Mouse (Mus musculus) fibroblast of lung, adult 2 months (primary cell): ENCODE data around the gene Pcdh9.

Source experiments
- DNase-seq: peaks from one replicate; pipeline ENCODE4 v3.0.0-alpha.2; 2011; ENCODE audit warnings: low read depth

Pcdh9 gene

DNA sequence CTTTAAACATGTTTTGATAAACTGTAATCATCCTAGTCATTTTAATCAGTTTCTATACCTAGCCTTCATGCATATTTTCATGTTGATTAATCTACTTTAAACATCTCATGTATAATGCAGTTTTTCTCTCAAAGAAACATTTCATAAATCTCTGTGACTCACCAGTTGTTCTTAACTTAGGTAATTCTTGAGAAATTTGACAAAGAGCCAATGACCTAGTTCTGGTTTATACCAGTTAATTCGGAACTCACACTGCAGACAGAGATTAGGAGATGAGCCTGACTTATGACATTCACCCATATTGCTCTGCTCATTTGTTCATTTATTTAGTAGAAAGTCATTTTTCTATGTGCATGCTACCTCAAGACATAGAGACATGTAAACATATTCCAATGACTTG lies 328.9 kb downstream of the Pcdh9 start:
- DNase-seq, result no peak

GRCm38 (mm10) chr14:93553771-93554170 lies 336.7 kb downstream of the Pcdh9 start:
- DNase-seq, result no peak

DNA sequence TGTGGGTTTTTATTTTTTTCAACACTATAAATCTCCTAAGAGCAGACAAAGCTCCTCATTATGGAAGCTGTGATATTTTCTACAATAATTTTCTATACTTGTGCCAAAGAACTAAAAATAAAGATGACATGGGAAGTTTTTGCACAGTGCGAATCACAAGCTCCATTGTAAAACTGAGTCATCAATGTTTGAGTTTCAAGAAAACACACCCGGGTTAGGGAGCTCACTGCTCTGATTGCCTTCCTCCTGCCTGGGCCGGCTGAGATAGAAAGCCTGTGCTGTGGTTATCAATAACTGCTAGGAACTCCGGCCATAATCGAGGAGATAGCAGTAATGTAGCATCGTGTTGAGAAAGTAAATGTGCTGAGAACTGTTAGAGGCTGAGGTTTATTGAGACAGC lies 344.9 kb downstream of the Pcdh9 start:
- DNase-seq, result no peak

DNA sequence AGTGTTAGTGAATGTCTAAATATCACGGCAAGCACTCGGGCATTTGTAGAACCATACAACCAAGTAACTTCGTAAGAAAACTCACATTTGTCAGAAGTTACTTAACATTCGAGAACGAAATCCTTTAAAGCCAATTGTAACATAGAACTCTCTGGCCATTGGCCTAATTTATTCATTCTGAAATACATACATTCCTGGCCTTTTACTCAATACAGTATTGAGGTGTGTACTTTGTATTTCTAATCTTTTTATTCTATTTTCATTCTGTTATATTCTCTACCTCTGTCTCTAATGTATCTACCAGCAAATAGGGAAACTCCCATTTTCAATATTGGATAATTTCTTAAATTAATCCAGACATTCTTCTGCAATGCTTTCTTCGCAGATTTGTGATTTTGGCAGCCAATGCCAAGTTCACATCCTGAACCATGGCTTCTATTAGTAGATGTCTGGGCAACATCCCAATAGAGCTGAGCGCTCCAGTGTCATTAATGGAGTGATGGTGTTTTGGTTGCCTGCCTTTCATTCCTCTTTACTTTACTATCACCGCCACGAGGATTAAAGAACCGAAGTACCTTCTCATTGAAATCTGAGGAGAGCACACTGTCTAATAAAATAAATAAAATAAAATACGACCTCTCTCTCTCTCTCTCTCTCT lies 346.4 kb downstream of the Pcdh9 start:
- DNase-seq, result no peak

DNA sequence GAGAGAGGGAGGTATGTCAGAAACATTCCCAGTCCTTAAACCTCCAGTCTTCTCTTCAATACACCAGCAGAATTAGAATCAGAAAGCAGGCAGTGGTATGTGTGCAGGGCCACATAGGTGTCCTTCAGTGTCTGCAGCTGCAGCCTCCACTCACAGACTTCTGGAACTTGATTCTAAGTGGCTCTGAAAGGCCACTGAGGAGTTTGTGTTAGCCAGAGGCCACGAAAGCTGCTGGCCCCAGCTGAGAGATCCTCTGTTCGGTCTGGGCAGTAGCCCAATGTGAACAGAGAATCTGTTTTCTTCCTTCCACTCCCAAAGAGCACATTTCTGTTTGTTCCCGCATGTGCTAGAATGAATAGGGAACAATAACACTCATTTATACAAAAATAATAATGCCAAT lies 346.9 kb downstream of the Pcdh9 start:
- no peak for DNase-seq

GRCm38 (mm10) chr14:93534928-93535327 lies 355.6 kb downstream of the Pcdh9 start:
- no peak for DNase-seq

GRCm38 (mm10) chr14:93523430-93523829 lies 367.0 kb downstream of the Pcdh9 start:
- no peak for DNase-seq

GRCm38 (mm10) chr14:93520166-93520565 lies 370.3 kb downstream of the Pcdh9 start:
- DNase-seq, result no peak

DNA sequence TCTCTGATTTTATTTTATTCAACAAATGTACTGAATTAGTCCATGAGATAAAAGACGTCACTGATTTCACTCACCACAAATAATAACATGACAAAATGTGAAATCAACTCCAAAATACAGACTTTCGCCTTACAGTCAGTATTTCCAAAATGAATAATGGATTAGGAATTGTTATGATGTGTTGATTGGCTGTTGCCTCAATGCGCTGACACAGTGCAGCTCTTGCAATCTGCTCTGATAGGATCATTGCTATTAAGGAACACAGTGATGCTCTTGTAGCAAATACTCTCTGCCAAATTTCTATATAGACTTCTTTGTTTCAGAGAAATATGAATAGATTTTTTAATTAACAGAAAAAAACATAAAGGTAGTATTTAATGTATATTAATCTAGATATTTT lies 373.8 kb downstream of the Pcdh9 start:
- no peak for DNase-seq

- no peak for DNase-seq
Measured at GRCm38 (mm10) chr14:93506107-93506506, 384.4 kb downstream of the Pcdh9 start.

GRCm38 (mm10) chr14:93498813-93499690 lies 391.4 kb downstream of the Pcdh9 start:
- DNase-seq, result peak; percentile 6

DNA sequence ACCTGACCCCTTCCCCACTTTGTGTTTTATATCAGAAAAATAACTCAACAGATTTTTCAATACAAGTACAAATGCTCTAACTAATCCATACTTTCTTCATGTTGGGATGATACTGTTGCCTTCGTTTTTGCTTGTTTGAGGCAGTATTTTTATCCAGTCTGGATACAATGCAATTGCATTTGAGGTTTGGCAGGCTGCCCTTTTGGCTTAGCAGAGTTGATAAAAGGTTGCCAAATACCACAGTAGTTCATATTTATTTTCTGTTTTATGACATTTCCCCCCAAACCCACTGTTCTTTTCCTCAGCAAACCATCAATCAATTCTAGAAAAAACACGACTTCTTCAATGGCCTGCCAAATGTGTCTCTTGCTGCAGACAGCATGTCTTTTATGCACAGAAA lies 415.5 kb downstream of the Pcdh9 start:
- DNase-seq, result peak; percentile 29

- DNase-seq, result no peak
Measured at GRCm38 (mm10) chr14:93472494-93472893, 418.0 kb downstream of the Pcdh9 start.

- no peak for DNase-seq
Measured at GRCm38 (mm10) chr14:93463360-93463892, 427.1 kb downstream of the Pcdh9 start.

DNA sequence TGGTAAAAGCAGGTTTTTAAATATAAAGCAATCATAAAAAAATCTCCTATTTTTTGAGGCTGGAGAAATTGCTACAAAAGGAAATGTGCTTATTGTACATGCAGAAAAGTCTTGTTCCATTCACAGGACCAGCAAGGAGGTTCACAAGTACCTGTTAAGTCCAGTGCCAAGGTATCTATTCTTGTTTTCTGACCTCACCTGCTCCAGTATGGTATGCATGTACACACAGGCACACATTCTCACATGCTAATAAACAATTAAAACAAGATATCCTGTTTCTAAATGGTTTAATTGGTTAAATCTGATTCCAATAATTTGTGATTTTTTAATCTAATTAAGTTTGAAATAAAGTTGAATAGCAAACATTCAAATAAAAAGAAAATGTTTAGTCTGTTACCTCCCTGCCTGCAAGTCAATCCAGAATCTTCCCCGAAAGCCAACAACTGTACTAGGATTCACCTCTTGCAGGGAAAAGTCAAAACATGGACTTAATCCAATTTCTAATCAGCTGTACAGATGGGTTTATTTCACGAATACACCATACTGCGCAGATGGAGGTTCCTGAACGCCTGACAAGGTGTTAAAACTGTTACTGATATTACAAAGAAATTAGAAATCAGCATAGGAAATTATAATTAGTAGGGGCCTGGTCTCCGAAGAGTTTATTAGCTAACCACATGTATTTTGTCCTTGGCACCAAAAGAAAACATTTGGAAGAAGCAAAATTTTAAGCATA lies 439.4 kb downstream of the Pcdh9 start:
- no peak for DNase-seq

DNA sequence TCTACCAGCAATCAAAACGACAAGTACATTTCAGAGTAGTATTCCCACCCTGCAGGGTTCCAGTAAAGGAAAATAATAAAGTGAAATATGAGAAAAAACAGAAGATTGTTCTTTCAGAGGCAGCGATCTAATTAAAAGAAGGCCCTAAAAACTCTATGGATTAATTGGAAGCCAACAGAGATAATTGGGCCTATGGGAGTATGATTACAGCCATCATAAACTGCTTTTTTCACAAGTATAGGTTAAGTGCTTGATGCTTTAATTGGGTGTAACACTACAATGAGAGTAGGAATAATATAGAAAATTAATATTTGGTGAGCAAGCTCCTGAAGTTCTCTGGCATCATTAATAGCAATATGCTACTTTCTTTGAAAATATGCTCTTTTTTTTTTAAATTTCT lies 448.6 kb downstream of the Pcdh9 start:
- no peak for DNase-seq

DNA sequence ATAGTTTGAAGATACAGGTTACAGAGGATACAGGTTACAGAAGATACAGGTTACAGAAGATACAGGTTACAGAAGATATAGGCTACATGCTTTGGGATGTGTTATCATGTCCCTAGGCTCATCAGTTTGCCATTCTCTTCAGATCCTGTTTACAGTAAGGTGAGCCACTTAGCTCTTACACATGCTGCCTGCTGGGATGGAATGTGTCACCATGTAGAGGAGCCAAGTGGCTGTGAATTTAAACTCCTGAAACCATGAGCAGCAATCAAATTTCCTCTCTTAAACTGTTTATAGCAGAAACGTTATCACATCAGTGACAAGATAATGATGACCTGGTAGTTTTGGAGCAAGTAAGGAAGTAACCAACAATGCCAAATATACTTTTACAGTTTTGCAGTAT lies 453.3 kb downstream of the Pcdh9 start:
- DNase-seq, result no peak

GRCm38 (mm10) chr14:93416752-93417151 lies 473.7 kb downstream of the Pcdh9 start:
- no peak for DNase-seq

GRCm38 (mm10) chr14:93415496-93415895 lies 475.0 kb downstream of the Pcdh9 start:
- DNase-seq, result no peak

DNA sequence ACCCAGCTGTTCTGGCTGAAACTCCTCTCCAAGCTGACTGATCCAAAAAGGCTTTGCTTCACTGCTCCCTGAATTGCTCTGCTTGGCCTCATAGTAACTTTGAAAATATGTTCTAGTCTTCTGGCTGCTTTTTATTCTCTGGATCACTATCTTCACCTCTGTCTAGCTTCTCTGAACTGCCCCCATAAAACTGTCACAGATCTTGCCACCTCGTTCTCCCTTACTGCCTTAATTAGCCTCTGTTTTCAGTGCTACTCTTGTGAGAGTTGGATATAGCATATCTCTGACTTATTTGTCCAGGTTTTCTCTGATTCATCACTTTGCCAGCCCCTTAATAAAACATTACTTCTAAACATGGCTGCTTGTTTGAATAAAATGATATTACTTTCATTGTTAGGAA lies 481.2 kb downstream of the Pcdh9 start:
- no peak for DNase-seq

- DNase-seq, result no peak
Measured at GRCm38 (mm10) chr14:93407747-93408146, 482.7 kb downstream of the Pcdh9 start.

DNA sequence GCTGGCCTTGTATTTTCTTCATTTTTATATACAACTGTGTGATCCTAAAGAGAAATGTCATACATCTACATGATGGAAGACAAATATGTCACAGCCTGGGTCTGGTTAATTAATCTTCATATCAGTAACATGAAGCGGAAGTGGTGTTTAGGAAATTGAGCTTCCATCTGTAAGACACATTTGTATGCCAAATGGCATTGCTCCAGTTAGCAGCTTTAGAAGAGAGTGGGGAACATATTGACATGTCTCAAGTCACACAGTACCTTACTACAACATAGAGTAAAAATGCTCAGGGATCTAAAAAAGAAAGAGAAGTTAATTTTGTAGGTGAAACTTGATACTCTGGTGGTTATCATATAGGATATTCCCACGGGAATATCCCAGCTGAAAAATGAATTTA lies 505.4 kb downstream of the Pcdh9 start:
- DNase-seq, result no peak

DNA sequence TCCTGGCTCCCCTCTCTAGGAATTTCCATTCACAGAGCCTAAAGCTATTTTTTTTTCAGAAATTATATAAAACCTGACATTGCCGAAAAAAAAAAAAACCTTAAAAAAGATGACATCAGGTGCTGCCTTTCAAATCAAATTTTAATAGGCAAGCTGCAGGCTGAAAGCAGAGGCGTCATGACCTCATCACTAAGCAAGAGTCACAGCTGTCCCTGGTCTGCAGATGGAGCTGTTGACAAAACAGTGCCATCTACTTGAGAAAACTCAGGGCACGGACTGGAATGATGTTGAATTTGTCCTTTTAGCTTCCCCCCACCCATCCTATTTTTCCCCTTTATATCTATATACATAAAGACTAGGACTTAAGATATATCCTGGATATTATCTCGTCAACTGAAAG lies 509.3 kb downstream of the Pcdh9 start:
- peak; percentile 5 for DNase-seq
